19 mouse cellular contexts compared by ENCODE assay signal in genomic region chr3:144182229-144182628, GRCm38 (mm10). TPM values are rescaled to one million over a fixed set of nuclear protein-coding genes. Genes with fewer than 3 reads are reported as not detected.
DNase-seq lines count a peak whose midpoint lies in the region; TF ChIP-seq lines count a peak whose summit lies in the region.
"Had no signal": no experiment of that assay in that cellular context is flagged by ENCODE, and none has a peak within 500 bp of the region (broad histone marks: within the 10 kb centered on the region; RNA-seq: fewer than 3 reads in every experiment).

No protein-coding gene starts in this region.

- peak; percentile 56 for TF ChIP-seq CTCF in layer of hippocampus, adult 2 months (conservative IDR thresholded peaks at IDR 0.05)

- DNase-seq in adrenal gland, postnatal 14 days = peak; percentile 28
- DNase-seq in adrenal gland, adult 18-20 months (ENCODE audit: low spot score in 2 of 2) = no peak
- no peak for DNase-seq in layer of hippocampus, adult 2 months (ENCODE audit: low spot score in 2 of 2)
- DNase-seq in layer of hippocampus, postnatal 14 days (ENCODE audit: low spot score in 2 of 2) = no peak
- DNase-seq in lung, postnatal 10 days = peak; percentile 34
- DNase-seq in lung, postnatal 25 days (ENCODE audit: low spot score) = no peak
- peak; percentile 15 for DNase-seq in naive thymus-derived CD4-positive, alpha-beta T cell, adult 2 months (ENCODE audit: low read depth)
- DNase-seq in ovary, adult 18-20 months (ENCODE audit: low spot score) = no peak
- DNase-seq: cerebellum, adult 9-10 months; gastrocnemius, postnatal 14 days; heart, postnatal 10 days; kidney, adult 18-20 months; layer of hippocampus, adult 9-11 months; retina, postnatal 1 day; thymus, postnatal 25 days had no signal

- no peak overlapping the region for H3K4me3 ChIP-seq in layer of hippocampus, adult 2 months
- H3K4me3 ChIP-seq: forebrain, embryonic 13.5 days; heart, embryonic 10.5 days; hindbrain, embryonic 12.5 days; limb, embryonic 12.5 days had no signal

- no peak overlapping the region for H3K27ac ChIP-seq in layer of hippocampus, adult 2 months
- H3K27ac ChIP-seq: forebrain, embryonic 13.5 days; heart, embryonic 10.5 days; hindbrain, embryonic 12.5 days; limb, embryonic 12.5 days had no signal

RNA-seq across cellular contexts. Expression of gene Lmo4, which starts 22.8 kb away (rescaled TPM):
- total RNA-seq in adrenal gland, postnatal 14 days (2021) = 67.1 and 69.0 TPM in 2 replicates
- 10 to 100 TPM; 38.6 to 87.8 TPM for total RNA-seq in adrenal gland, adult 18-20 months (2021)
- total RNA-seq in layer of hippocampus, adult 2 months (2021) = 100 to 1,000 TPM; 226 to 236 TPM
- total RNA-seq in layer of hippocampus, postnatal 14 days (2021) = 100 to 1,000 TPM; 181 to 190 TPM

Comparison
In these comparisons a context has a peak if more than half of its experiments do, and no peak if none do; other contexts are left out.
1. DNase-seq: peak in adrenal gland, postnatal 14 days (single experiment), lung, postnatal 10 days (single experiment) and naive thymus-derived CD4-positive, alpha-beta T cell, adult 2 months (single experiment); none in adrenal gland, adult 18-20 months (0 of 2), layer of hippocampus, adult 2 months (0 of 2), layer of hippocampus, postnatal 14 days (0 of 2), lung, postnatal 25 days (single experiment) and ovary, adult 18-20 months (single experiment).